Comparison of ENCODE assay signal across 8 mouse cellular contexts in genomic region chr7:16885271-16885776, GRCm38 (mm10). TPM values are rescaled to one million over a fixed set of nuclear protein-coding genes. Genes with fewer than 3 reads are reported as not detected.
A peak's percentile ranks its signal among the peaks of the same experiment; 100 is the strongest.
DNase-seq lines count a peak whose midpoint lies in the region; ATAC-seq and TF ChIP-seq lines count a peak whose summit lies in the region.

No protein-coding gene starts in this region.

- H3K4me2 ChIP-seq in lung, embryonic 14.5 days: peak overlapping the region; percentile 42
- peak overlapping the region; percentile 26; the same call in 1 of the 2 replicates for H3K4me2 ChIP-seq in forebrain, embryonic 11.5 days (ENCODE audit: low read depth, low read length, severe bottlenecking)

- ATAC-seq in lung, embryonic 14.5 days (ENCODE audit: insufficient read depth): no peak
- ATAC-seq in forebrain, embryonic 11.5 days (replicated peaks; ENCODE audit: low FRiP score): peak; percentile 60; the same call in 1 of the 2 replicates

- peak overlapping the region; percentile 27 for H3K4me3 ChIP-seq in lung, embryonic 14.5 days (ENCODE audit: low read depth, low read length)
- H3K4me3 ChIP-seq in forebrain, embryonic 11.5 days (ENCODE audit: low read depth, low read length): peak overlapping the region; percentile 21
- H3K4me3 ChIP-seq in limb, embryonic 10.5 days: peak overlapping the region; percentile 29

- peak; percentile 66 for DNase-seq in lung, embryonic 14.5 days
- DNase-seq in lung, postnatal 36 days: no peak
- peak; percentile 65 for DNase-seq in forebrain, embryonic 11.5 days (ENCODE audit: low spot score)
- no peak for DNase-seq in limb, embryonic 10.5 days (ENCODE audit: low spot score)
- DNase-seq in retina, postnatal 1 day: peak; percentile 52
- DNase-seq in cerebellum, adult 9-11 months: no peak
- DNase-seq in layer of hippocampus, postnatal 10 days (ENCODE audit: low spot score in 2 of 2): no peak
- no peak for DNase-seq in right cerebral cortex, postnatal 36 days (ENCODE audit: low spot score in 2 of 2)

- TF ChIP-seq CTCF in lung, embryonic 14.5 days (IDR thresholded peaks at IDR 0.05; ENCODE audit: low read depth): no peak

- WGBS in lung, embryonic 14.5 days: 17% methylated on average over 90 of the region's 95 CpGs
- 11% methylated on average over 69 of the region's 95 CpGs for WGBS in forebrain, embryonic 11.5 days
- 25% methylated on average over 95 of the region's 95 CpGs for WGBS in limb, embryonic 10.5 days

- peaks cover 18% of the 10 kb centered on the region for H3K9me3 ChIP-seq in lung, embryonic 14.5 days (ENCODE audit: low read depth, low read length)
- peaks cover 7% of the 10 kb centered on the region for H3K9me3 ChIP-seq in forebrain, embryonic 11.5 days (ENCODE audit: control insufficient read depth, low read length)
- H3K9me3 ChIP-seq in limb, embryonic 10.5 days (replicated peaks): peaks cover 18% of the 10 kb centered on the region

- H3K36me3 ChIP-seq in lung, embryonic 14.5 days (ENCODE audit: insufficient read depth): peaks cover 63% of the 10 kb centered on the region
- H3K36me3 ChIP-seq in forebrain, embryonic 11.5 days (ENCODE audit: control insufficient read depth, insufficient read depth, low read length): peaks cover 3% of the 10 kb centered on the region; the same call in 1 of the 2 replicates
- H3K36me3 ChIP-seq in limb, embryonic 10.5 days: peaks cover 92% of the 10 kb centered on the region

- no peak overlapping the region for H3K27ac ChIP-seq in lung, embryonic 14.5 days (ENCODE audit: low read depth)
- H3K27ac ChIP-seq in forebrain, embryonic 11.5 days (ENCODE audit: low read depth, low read length): no peak overlapping the region
- peak overlapping the region; percentile 80 for H3K27ac ChIP-seq in limb, embryonic 10.5 days

- H3K9ac ChIP-seq in lung, embryonic 14.5 days: no peak overlapping the region
- H3K9ac ChIP-seq in forebrain, embryonic 11.5 days (ENCODE audit: low read length): no peak overlapping the region; the same call in 1 of the 2 replicates

- peaks cover 4% of the 10 kb centered on the region for H3K4me1 ChIP-seq in lung, embryonic 14.5 days (ENCODE audit: insufficient read depth)
- H3K4me1 ChIP-seq in forebrain, embryonic 11.5 days (replicated peaks; ENCODE audit: control insufficient read depth, insufficient read depth, low read length): peaks cover 10% of the 10 kb centered on the region; the same call in 1 of the 2 replicates
- peaks cover 32% of the 10 kb centered on the region for H3K4me1 ChIP-seq in limb, embryonic 10.5 days

- peaks cover 16% of the 10 kb centered on the region for H3K27me3 ChIP-seq in lung, embryonic 14.5 days (ENCODE audit: insufficient read depth, low read length)
- peaks cover 31% of the 10 kb centered on the region for H3K27me3 ChIP-seq in forebrain, embryonic 11.5 days (ENCODE audit: control insufficient read depth, insufficient read depth, low read length)
- peaks cover 31% of the 10 kb centered on the region for H3K27me3 ChIP-seq in limb, embryonic 10.5 days (ENCODE audit: low read depth, poor library complexity, severe bottlenecking)

RNA-seq across cellular contexts. Expression of gene Gng8, which starts 6.3 kb away (rescaled TPM):
- polyA plus RNA-seq in lung, embryonic 14.5 days (2014; fragmentation: Nextera tagmentation; extraction: Ambion mirVana): 10.8 and 11.1 TPM in 2 replicates
- polyA plus RNA-seq in forebrain, embryonic 11.5 days (2014; fragmentation: Nextera tagmentation; extraction: Ambion mirVana): 7.3 and 7.4 TPM in 2 replicates
- polyA plus RNA-seq in limb, embryonic 10.5 days (2016; fragmentation: Nextera tagmentation; extraction: Ambion mirVana): 15.4 and 18.5 TPM in 2 replicates
- total RNA-seq in layer of hippocampus, postnatal 10 days (2021): 1 to 10 TPM in 1 of 2 experiments, under 1 TPM in 1; 0.94 to 1.3 TPM

RNA-seq across cellular contexts. Expression of gene Dact3, which starts 10.2 kb away (rescaled TPM):
- 6.6 and 7.8 TPM in 2 replicates for polyA plus RNA-seq in lung, embryonic 14.5 days (2014; fragmentation: Nextera tagmentation; extraction: Ambion mirVana)
- polyA plus RNA-seq in forebrain, embryonic 11.5 days (2014; fragmentation: Nextera tagmentation; extraction: Ambion mirVana): 4.8 and 7.0 TPM in 2 replicates
- 7.0 and 8.2 TPM in 2 replicates for polyA plus RNA-seq in limb, embryonic 10.5 days (2016; fragmentation: Nextera tagmentation; extraction: Ambion mirVana)
- 10 to 100 TPM; 95.0 to 96.3 TPM for total RNA-seq in layer of hippocampus, postnatal 10 days (2021)

RNA-seq across cellular contexts. Expression of gene Ptgir, which starts 21.0 kb away (rescaled TPM):
- 1.3 and 1.6 TPM in 2 replicates for polyA plus RNA-seq in lung, embryonic 14.5 days (2014; fragmentation: Nextera tagmentation; extraction: Ambion mirVana)
- 0.11 and 0.39 TPM in 2 replicates for polyA plus RNA-seq in forebrain, embryonic 11.5 days (2014; fragmentation: Nextera tagmentation; extraction: Ambion mirVana)
- polyA plus RNA-seq in limb, embryonic 10.5 days (2016; fragmentation: Nextera tagmentation; extraction: Ambion mirVana): 0.18 and 0.43 TPM in 2 replicates
- not detected for total RNA-seq in layer of hippocampus, postnatal 10 days (2021)

RNA-seq across cellular contexts. Expression of gene Calm3, which starts 38.6 kb away (rescaled TPM):
- 139 and 155 TPM in 2 replicates for polyA plus RNA-seq in lung, embryonic 14.5 days (2014; fragmentation: Nextera tagmentation; extraction: Ambion mirVana)
- 276 and 285 TPM in 2 replicates for polyA plus RNA-seq in forebrain, embryonic 11.5 days (2014; fragmentation: Nextera tagmentation; extraction: Ambion mirVana)
- 127 and 134 TPM in 2 replicates for polyA plus RNA-seq in limb, embryonic 10.5 days (2016; fragmentation: Nextera tagmentation; extraction: Ambion mirVana)
- 1,000 to 10,000 TPM; 2,090 to 2,190 TPM for total RNA-seq in layer of hippocampus, postnatal 10 days (2021)

RNA-seq across cellular contexts. Expression of gene Prkd2, which starts 42.6 kb away (rescaled TPM):
- polyA plus RNA-seq in lung, embryonic 14.5 days (2014; fragmentation: Nextera tagmentation; extraction: Ambion mirVana): 19.6 and 20.2 TPM in 2 replicates
- polyA plus RNA-seq in forebrain, embryonic 11.5 days (2014; fragmentation: Nextera tagmentation; extraction: Ambion mirVana): 11.0 and 11.6 TPM in 2 replicates
- polyA plus RNA-seq in limb, embryonic 10.5 days (2016; fragmentation: Nextera tagmentation; extraction: Ambion mirVana): 15.0 and 15.6 TPM in 2 replicates
- 1 to 10 TPM; 7.5 to 9.9 TPM for total RNA-seq in layer of hippocampus, postnatal 10 days (2021)

Comparison
In these comparisons a context has a peak if more than half of its experiments do, and no peak if none do; other contexts are left out.
1. DNase-seq: peak in lung, embryonic 14.5 days (single experiment), forebrain, embryonic 11.5 days (single experiment) and retina, postnatal 1 day (single experiment); none in lung, postnatal 36 days (single experiment), limb, embryonic 10.5 days (single experiment), cerebellum, adult 9-11 months (single experiment), layer of hippocampus, postnatal 10 days (0 of 2) and right cerebral cortex, postnatal 36 days (0 of 2).
2. Peak in every context shown above with its lines, with median percentiles within 50 percentile points of each other: H3K4me3 ChIP-seq.